Comparison of ENCODE assay signal across 10 mouse cellular contexts in the genomic region with DNA sequence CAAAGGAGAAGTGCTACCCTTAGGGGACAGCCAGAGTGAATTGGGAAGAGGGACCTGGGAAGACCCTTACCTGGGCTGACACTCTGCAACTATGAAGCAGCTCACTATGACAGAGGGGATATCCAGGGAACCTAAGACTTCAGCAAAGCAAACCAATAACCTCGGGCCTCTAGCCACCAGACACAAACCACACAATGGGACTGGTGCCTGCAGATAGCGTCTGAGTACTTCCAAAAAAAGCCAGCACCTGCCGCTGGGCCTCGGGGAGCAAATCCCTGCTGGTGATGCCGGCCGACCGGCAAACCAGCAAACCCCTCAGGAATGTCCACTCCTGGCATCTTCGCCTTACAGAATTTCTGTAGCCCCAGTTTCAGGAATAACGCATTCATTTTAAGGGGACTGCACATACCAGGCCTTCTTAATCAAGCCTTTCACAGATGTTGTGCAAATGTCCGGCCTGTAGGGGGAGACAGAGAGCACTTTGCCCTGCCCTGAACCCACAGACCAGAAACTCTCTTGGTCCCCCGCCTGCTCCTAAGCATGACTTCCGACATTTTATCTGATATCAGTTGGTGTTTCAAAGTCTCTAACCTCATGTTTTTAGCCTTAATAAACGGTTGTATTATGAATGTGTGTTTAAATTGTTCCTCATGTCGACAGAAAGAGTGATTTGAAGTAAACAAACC. TPM values are rescaled to one million over a fixed set of nuclear protein-coding genes. Genes with fewer than 3 reads are reported as not detected.
A peak's percentile ranks its signal among the peaks of the same experiment; 100 is the strongest.
DNase-seq lines count a peak whose midpoint lies in the region; ATAC-seq and TF ChIP-seq lines count a peak whose summit lies in the region.
"Had no signal": no experiment of that assay in that cellular context is flagged by ENCODE, and none has a peak within 500 bp of the region (broad histone marks: within the 10 kb centered on the region; RNA-seq: fewer than 3 reads in every experiment).

No protein-coding gene starts in this region.

- H3K4me1 ChIP-seq in midbrain, postnatal 0 days (ENCODE audit: insufficient read depth, low read length): 0 out of 2 replicates have a peak, but pooled peaks cover 4% of the 10 kb centered on the region
- no peaks in the 10 kb centered on the region for H3K4me1 ChIP-seq in midbrain, embryonic 14.5 days (ENCODE audit: control insufficient read depth, insufficient read depth, low read length)
- H3K4me1 ChIP-seq in cortical plate, adult 2 months (ENCODE audit: control insufficient read depth, insufficient read depth, low read length): no peaks in the 10 kb centered on the region
- no peaks in the 10 kb centered on the region for H3K4me1 ChIP-seq in testis, adult 2 months (ENCODE audit: control insufficient read depth, insufficient read depth, low read length)
- H3K4me1 ChIP-seq: midbrain, embryonic 12.5 days had no signal

- peak; percentile 16 to 33 for DNase-seq in cerebellum, postnatal 25 days
- no peak for DNase-seq in midbrain, postnatal 0 days (ENCODE audit: low spot score)
- no peak for DNase-seq in midbrain, embryonic 14.5 days
- peak; percentile 3 for DNase-seq in layer of hippocampus, adult 9-11 months

- TF ChIP-seq POLR2A in cortical plate, adult 2 months (IDR thresholded peaks at IDR 0.05; ENCODE audit: extremely low read depth, insufficient read depth, low read length): no peak
- no peak for TF ChIP-seq POLR2A in testis, adult 2 months (IDR thresholded peaks at IDR 0.05; ENCODE audit: control insufficient read depth, low read depth, low read length)

- no peak overlapping the region for H3K4me2 ChIP-seq in midbrain, postnatal 0 days (ENCODE audit: low read depth, low read length, poor library complexity, severe bottlenecking)
- no peak overlapping the region for H3K4me2 ChIP-seq in midbrain, embryonic 14.5 days (ENCODE audit: low read length)
- H3K4me2 ChIP-seq: midbrain, embryonic 12.5 days had no signal

- H3K9ac ChIP-seq in midbrain, postnatal 0 days (replicated peaks; ENCODE audit: low read length, poor library complexity, severe bottlenecking): no peak overlapping the region
- H3K9ac ChIP-seq in midbrain, embryonic 14.5 days (replicated peaks; ENCODE audit: low read length): no peak overlapping the region
- H3K9ac ChIP-seq: midbrain, embryonic 12.5 days had no signal

- peak; percentile 60 for TF ChIP-seq CTCF in midbrain, postnatal 0 days (IDR thresholded peaks at IDR 0.05)
- peak; percentile 56 for TF ChIP-seq CTCF in cortical plate, adult 2 months (IDR thresholded peaks at IDR 0.05; ENCODE audit: extremely low read depth, insufficient read depth, low read length)
- peak; percentile 81 for TF ChIP-seq CTCF in testis, adult 2 months (IDR thresholded peaks at IDR 0.05; ENCODE audit: control insufficient read depth, insufficient read depth, insufficient replicate concordance, low read depth, low read length)

- no peak overlapping the region for H3K27ac ChIP-seq in midbrain, postnatal 0 days (ENCODE audit: low read depth, low read length)
- no peak overlapping the region for H3K27ac ChIP-seq in midbrain, embryonic 14.5 days (replicated peaks; ENCODE audit: low read depth, low read length)
- H3K27ac ChIP-seq in cortical plate, adult 2 months (ENCODE audit: insufficient read depth, low read length): no peak overlapping the region
- H3K27ac ChIP-seq in testis, adult 2 months (ENCODE audit: control insufficient read depth, insufficient read depth, low read depth, low read length): no peak overlapping the region
- H3K27ac ChIP-seq: midbrain, embryonic 12.5 days had no signal

- WGBS in midbrain, postnatal 0 days: 46% methylated on average over 14 of the region's 14 CpGs
- 52% methylated on average over 14 of the region's 14 CpGs for WGBS in midbrain, embryonic 14.5 days

- no peak for ATAC-seq in cerebellum, adult (ENCODE audit: insufficient number of reproducible peaks, low FRiP score, low TSS enrichment)
- ATAC-seq in midbrain, postnatal 0 days (ENCODE audit: low FRiP score): no peak
- ATAC-seq in midbrain, embryonic 14.5 days (ENCODE audit: low FRiP score, low TSS enrichment): no peak
- no peak for ATAC-seq in frontal cortex, adult (ENCODE audit: low TSS enrichment)

- no peaks in the 10 kb centered on the region for H3K36me3 ChIP-seq in midbrain, postnatal 0 days (ENCODE audit: insufficient read depth, low read length)
- no peaks in the 10 kb centered on the region for H3K36me3 ChIP-seq in midbrain, embryonic 14.5 days (ENCODE audit: control insufficient read depth, insufficient read depth, low read length)
- H3K36me3 ChIP-seq in testis, adult 2 months (ENCODE audit: control insufficient read depth, insufficient read depth, low read length): no peaks in the 10 kb centered on the region
- H3K36me3 ChIP-seq: midbrain, embryonic 12.5 days had no signal

- H3K4me3 ChIP-seq in midbrain, postnatal 0 days (ENCODE audit: low read depth, low read length): no peak overlapping the region
- H3K4me3 ChIP-seq in midbrain, embryonic 14.5 days (replicated peaks; ENCODE audit: low read depth, low read length): no peak overlapping the region
- H3K4me3 ChIP-seq in cortical plate, adult 2 months (ENCODE audit: insufficient read depth, low read length): no peak overlapping the region
- no peak overlapping the region for H3K4me3 ChIP-seq in testis, adult 2 months (ENCODE audit: control insufficient read depth, low read depth, low read length)
- H3K4me3 ChIP-seq: midbrain, embryonic 12.5 days had no signal

- no peaks in the 10 kb centered on the region for H3K9me3 ChIP-seq in midbrain, postnatal 0 days (ENCODE audit: low read length)
- H3K9me3 ChIP-seq in midbrain, embryonic 14.5 days (ENCODE audit: control insufficient read depth, low read length): no peaks in the 10 kb centered on the region
- H3K9me3 ChIP-seq: midbrain, embryonic 12.5 days had no signal

- no peaks in the 10 kb centered on the region for H3K27me3 ChIP-seq in midbrain, postnatal 0 days (ENCODE audit: insufficient read depth, low read length)
- H3K27me3 ChIP-seq in midbrain, embryonic 14.5 days (ENCODE audit: control insufficient read depth, insufficient read depth, low read length): no peaks in the 10 kb centered on the region
- H3K27me3 ChIP-seq in testis, adult 2 months (ENCODE audit: control insufficient read depth, insufficient read depth, low read length): no peaks in the 10 kb centered on the region
- H3K27me3 ChIP-seq: CH12.LX had no signal

RNA-seq across cellular contexts. Expression of gene D7Ertd443e, which starts 28.7 kb away (rescaled TPM):
- 0.38 and 0.71 TPM in 2 replicates for total RNA-seq in midbrain, postnatal 0 days (2014; rRNA removed)
- 0.27 and 0.35 TPM in 2 replicates for polyA plus RNA-seq in midbrain, postnatal 0 days (2015; fragmentation: Nextera tagmentation; extraction: Ambion mirVana)
- polyA plus RNA-seq in midbrain, embryonic 14.5 days (2014; fragmentation: Nextera tagmentation; extraction: Ambion mirVana): 0.24 and 0.47 TPM in 2 replicates
- 3.1 and 4.6 TPM in 2 replicates for polyA plus RNA-seq in cortical plate, adult 2 months (2012; rRNA removed)
- 51.2 and 56.8 TPM in 2 replicates for polyA plus RNA-seq in testis, adult 2 months (2012; rRNA removed)
- total RNA-seq: CH12.LX had no signal
- polyA plus RNA-seq: midbrain, embryonic 12.5 days had no signal

Comparison
In these comparisons a context has a peak if more than half of its experiments do, and no peak if none do; other contexts are left out.
1. DNase-seq: peak in cerebellum, postnatal 25 days (2 of 2) and layer of hippocampus, adult 9-11 months (single experiment); none in midbrain, postnatal 0 days (single experiment) and midbrain, embryonic 14.5 days (single experiment).
2. Peak in every context shown above with its lines, with median percentiles within 50 percentile points of each other: CTCF ChIP-seq.